Mouse (Mus musculus) MEL-GATA-1-ER (cell line): ENCODE results near the gene Tmem245.
"Not testable (repeated sequence)": the region's sequence is repeated elsewhere in the genome, so short reads cannot be mapped to it uniquely, and the experiment has no call there.

Experiments
- DNase-seq: peaks from one replicate; pipeline ENCODE4 v3.0.0-alpha.2; 2012; ENCODE audit warnings: low read depth; ENCODE audit errors: extremely low read depth

The Tmem245 gene

GRCm38 (mm10) chr4:56930312-56930711 lies 16.9 kb downstream of the Tmem245 start:
- DNase-seq: no peak

DNA sequence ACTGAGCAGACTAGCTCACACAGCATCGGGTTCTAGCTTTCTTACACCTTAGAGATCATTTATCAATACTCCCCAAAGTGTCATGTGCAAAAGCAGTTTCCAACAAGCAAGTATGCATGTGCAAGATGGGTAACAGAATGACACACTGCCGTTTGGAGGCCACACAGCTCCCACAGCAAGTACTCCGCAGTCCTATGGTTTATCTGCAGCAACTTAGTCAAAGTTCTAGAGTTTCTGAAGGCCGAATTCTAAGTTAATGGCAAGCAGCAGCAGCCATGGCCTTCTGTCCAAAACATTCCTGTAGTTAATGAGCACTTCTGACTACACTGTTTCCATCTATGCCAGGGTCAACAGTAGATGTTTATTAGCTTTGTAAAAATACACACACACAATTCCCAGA lies 20.3 kb downstream of the Tmem245 start:
- DNase-seq: no peak

GRCm38 (mm10) chr4:56922229-56922628 lies 25.0 kb downstream of the Tmem245 start:
- DNase-seq: no peak

GRCm38 (mm10) chr4:56915732-56916325 lies 31.4 kb downstream of the Tmem245 start:
- DNase-seq: no peak

- DNase-seq: no peak
Observed at GRCm38 (mm10) chr4:56914761-56915160, 32.5 kb downstream of the Tmem245 start.

GRCm38 (mm10) chr4:56914338-56914737 lies 32.9 kb downstream of the Tmem245 start:
- no peak for DNase-seq

GRCm38 (mm10) chr4:56912382-56913001 lies 34.7 kb downstream of the Tmem245 start:
- no peak for DNase-seq

DNA sequence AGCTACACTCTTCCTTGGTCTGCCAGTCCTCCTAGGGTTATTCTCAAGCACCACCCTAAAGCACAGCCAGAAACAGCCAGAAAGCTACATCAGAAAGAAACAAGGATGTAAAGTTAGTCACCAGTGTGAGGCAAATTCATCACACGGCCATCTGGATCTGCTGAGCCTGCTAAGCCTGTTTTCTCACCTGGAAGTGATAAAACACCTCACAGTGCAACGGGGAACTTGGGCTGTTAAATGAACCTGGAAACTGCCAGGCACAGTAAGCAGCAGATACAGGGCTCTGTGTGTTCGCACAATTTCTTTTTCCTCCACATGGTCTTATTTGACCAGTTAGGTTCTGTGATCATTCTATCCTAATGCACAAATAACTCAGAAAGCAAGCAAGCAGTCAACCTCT lies 37.7 kb downstream of the Tmem245 start:
- no peak for DNase-seq

- no peak for DNase-seq
Observed at GRCm38 (mm10) chr4:56907671-56908070, 39.6 kb downstream of the Tmem245 start.

DNA sequence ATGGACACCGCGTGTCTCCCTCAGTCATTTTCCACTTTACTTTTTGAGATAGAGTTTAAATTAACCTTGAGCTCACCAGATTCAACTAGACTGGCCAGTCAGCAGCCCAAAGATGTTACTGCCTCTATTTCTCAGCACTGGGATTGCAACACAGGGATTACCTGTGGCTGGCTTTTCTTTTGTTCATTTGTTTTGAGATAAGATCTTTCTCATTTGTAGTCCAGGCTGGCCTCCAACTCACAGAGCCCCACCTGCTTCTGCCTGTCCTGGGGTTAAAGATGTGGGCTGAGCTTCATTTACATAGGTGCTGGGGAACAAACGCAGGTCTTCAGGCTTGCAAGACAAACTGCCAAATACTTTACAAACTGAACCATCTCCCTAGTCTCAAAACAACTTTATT lies 40.3 kb downstream of the Tmem245 start:
- DNase-seq: no peak

DNA sequence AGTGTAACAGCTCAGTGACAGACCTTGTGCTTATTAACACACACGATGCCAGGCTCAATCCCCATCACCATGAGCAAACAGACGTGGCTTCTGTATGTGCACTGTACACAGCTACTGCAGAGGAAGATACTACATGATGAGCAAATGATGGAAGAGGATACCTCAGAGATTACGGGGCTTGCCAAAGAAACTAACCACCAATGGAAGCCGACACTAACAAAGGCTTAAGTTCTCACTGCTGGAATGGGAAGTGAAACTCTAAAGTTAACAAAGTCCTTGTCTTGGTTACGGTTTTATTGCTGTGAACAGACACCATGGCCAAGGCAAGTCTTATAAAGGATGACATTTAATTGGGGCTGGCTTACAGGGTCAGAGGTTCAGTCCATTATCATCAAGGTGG lies 41.7 kb downstream of the Tmem245 start:
- DNase-seq: no peak

GRCm38 (mm10) chr4:56901671-56902070 lies 45.6 kb downstream of the Tmem245 start:
- peak; percentile 2 for DNase-seq

DNA sequence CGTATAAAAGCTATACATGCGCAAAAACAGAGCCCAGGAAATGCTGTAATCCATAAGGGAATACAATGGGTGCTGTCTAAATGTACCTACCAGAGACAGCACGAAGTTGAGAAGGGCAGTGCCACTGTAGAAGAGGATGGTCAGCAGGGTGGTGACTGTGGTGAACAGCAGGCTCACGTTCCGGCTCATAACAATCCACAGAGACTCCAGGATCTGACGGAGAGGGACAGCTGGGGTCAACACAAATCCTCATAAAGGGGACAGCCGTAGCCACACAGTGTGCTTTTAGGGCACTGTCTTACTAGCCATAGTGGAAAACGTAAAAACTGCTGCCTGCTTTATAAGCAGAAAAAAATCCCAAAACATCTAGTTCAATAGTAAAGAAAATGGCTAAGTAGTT lies 48.0 kb downstream of the Tmem245 start:
- DNase-seq: no peak

- no peak for DNase-seq
Observed at GRCm38 (mm10) chr4:56897511-56897910, 49.7 kb downstream of the Tmem245 start.

DNA sequence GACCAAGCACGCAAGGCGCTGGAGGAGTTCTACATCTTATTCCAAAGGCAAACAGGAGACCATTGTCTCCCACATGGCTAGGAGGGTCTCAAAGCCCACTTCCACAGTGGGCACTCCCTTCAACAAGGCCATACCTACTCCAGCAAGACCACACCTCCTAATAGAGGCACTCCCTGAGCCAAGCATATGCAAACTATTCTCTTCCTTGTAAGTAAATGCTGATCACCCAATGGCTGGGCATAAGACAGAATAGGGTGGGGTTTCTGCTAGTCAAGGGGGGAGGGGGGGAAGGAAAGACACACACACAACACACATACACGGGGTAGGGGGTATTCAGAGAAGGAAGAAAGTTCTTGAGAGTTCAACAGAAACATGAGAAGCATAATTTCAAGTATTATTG lies 53.0 kb downstream of the Tmem245 start:
- DNase-seq: no peak

- peak; percentile 10 for DNase-seq
Observed at GRCm38 (mm10) chr4:56892501-56893115, 54.6 kb downstream of the Tmem245 start.

GRCm38 (mm10) chr4:56888483-56888882 lies 58.8 kb downstream of the Tmem245 start:
- no peak for DNase-seq

GRCm38 (mm10) chr4:56886286-56886979 lies 60.8 kb downstream of the Tmem245 start:
- DNase-seq: no peak

- no peak for DNase-seq
Observed at GRCm38 (mm10) chr4:56880036-56880703, 67.1 kb downstream of the Tmem245 start.

DNA sequence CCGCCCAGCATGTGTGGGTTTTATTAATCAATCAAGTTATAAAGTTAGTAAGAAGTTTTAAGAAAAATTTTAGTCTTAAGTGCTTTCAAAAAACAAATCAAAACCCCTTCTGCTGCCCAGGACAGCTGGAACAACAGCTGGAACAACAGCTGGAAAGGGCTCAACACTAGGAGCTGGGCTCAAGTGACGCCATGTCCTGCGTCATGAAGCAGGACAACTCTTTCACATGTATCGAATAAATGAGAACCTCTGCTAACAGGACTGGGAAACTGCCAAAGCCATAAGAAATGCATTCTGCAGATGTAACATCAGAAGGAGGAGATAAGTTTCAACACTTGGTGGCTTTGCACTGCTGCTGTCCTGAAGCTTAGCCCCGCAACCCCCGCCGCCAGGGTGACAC lies 68.3 kb downstream of the Tmem245 start:
- DNase-seq: no peak

DNA sequence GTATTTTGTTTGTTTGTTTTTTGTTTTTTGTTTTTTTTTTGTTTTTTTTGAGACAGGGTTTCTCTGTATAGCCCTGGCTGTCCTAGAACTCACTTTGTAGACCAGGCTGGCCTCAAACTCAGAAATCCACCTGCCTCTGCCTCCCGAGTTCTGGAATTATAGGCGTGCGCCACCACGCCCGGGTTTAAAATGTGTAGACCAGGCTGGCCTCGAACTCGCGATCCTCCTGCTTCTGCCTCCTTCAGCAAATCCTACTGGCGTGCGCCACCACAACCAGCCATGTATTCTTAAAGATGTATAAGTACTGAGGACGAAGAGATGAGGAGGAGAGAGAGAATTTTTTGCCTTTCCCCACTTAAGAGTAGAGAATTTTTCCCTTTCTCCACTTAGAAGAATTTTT lies 76.7 kb downstream of the Tmem245 start:
- DNase-seq: not testable (repeated sequence)

- DNase-seq: no peak
Observed at GRCm38 (mm10) chr4:56867761-56868160, 79.5 kb downstream of the Tmem245 start.
